Mouse (Mus musculus) cerebellum, adult (tissue): ENCODE measurements around the gene Nat8f2.
"Not testable (repeated sequence)": the region's sequence is repeated elsewhere in the genome, so short reads cannot be mapped to it uniquely, and the experiment has no call there.

Experiments
- ATAC-seq: cut with Nextera tagmentation; 2 replicates; pipeline ENCODE4 v1.9.2; 2017; ENCODE audit warnings: mild to moderate bottlenecking, moderate library complexity, mixed read lengths; ENCODE audit not compliant: insufficient number of reproducible peaks, low FRiP score, low TSS enrichment

Gene Nat8f2

GRCm38 (mm10) chr6:85864900-85865639, 3.9 kb downstream of the Nat8f2 start:
- ATAC-seq: not testable (repeated sequence)

- no peak for ATAC-seq
Measured at GRCm38 (mm10) chr6:85863840-85864239, 5.1 kb downstream of the Nat8f2 start.

- no peak for ATAC-seq
Measured at GRCm38 (mm10) chr6:85863136-85863535, 5.8 kb downstream of the Nat8f2 start.

- no peak for ATAC-seq
Measured at GRCm38 (mm10) chr6:85862565-85862964, 6.4 kb downstream of the Nat8f2 start.

- ATAC-seq: no peak
Measured at GRCm38 (mm10) chr6:85861247-85861646, 7.7 kb downstream of the Nat8f2 start.

GRCm38 (mm10) chr6:85856194-85856678, 12.7 kb downstream of the Nat8f2 start:
- ATAC-seq: peak; percentile 75

GRCm38 (mm10) chr6:85853481-85853880, 15.5 kb downstream of the Nat8f2 start:
- ATAC-seq: no peak

GRCm38 (mm10) chr6:85851062-85851773, 17.7 kb downstream of the Nat8f2 start:
- ATAC-seq: no peak

- no peak for ATAC-seq
Measured at GRCm38 (mm10) chr6:85849240-85849639, 19.7 kb downstream of the Nat8f2 start.

- ATAC-seq: no peak
Measured at GRCm38 (mm10) chr6:85848140-85848539, 20.8 kb downstream of the Nat8f2 start.

GRCm38 (mm10) chr6:85846921-85847320, 22.0 kb downstream of the Nat8f2 start:
- no peak for ATAC-seq

GRCm38 (mm10) chr6:85843677-85844458, 25.1 kb downstream of the Nat8f2 start:
- ATAC-seq: not testable (repeated sequence)

GRCm38 (mm10) chr6:85839982-85840381, 29.0 kb downstream of the Nat8f2 start:
- no peak for ATAC-seq

- no peak for ATAC-seq
Measured at GRCm38 (mm10) chr6:85838674-85839073, 30.3 kb downstream of the Nat8f2 start.

GRCm38 (mm10) chr6:85837307-85837706, 31.7 kb downstream of the Nat8f2 start:
- not testable (repeated sequence) for ATAC-seq

GRCm38 (mm10) chr6:85836827-85837226, 32.1 kb downstream of the Nat8f2 start:
- ATAC-seq: not testable (repeated sequence)

- ATAC-seq: not testable (repeated sequence)
Measured at GRCm38 (mm10) chr6:85836098-85836497, 32.9 kb downstream of the Nat8f2 start.

GRCm38 (mm10) chr6:85835104-85835503, 33.9 kb downstream of the Nat8f2 start:
- ATAC-seq: peak; percentile 67; the same call in 1 of the 2 replicates

GRCm38 (mm10) chr6:85834504-85835100, 34.4 kb downstream of the Nat8f2 start:
- peak; percentile 78 for ATAC-seq

- ATAC-seq: no peak
Measured at GRCm38 (mm10) chr6:85831796-85832321, 37.1 kb downstream of the Nat8f2 start, which contains the start of gene Nat8. TSS of gene Nat8 (minus strand) at chr6:85832082.
